Mouse (Mus musculus): ENCODE results near the gene Csf2rb. TPM values are rescaled to one million over a fixed set of nuclear protein-coding genes. Genes with fewer than 3 reads are reported as not detected.

Gene Csf2rb
- polyA plus RNA-seq, 1 experiment from 2014 or later = 2.6 TPM

- no peaks in the 10 kb centered on the region for H3K36me3 ChIP-seq (ENCODE audit: insufficient read depth)
- peak; percentile 78 for DNase-seq
- H3K4me3 ChIP-seq (ENCODE audit: low read depth, low read length) = no peak overlapping the region
- 5% methylated on average over 8 of the region's 8 CpGs for WGBS
- H3K9me3 ChIP-seq (ENCODE audit: low read depth, low read length) = no peaks in the 10 kb centered on the region
- peak; percentile 86 for TF ChIP-seq CTCF (IDR thresholded peaks at IDR 0.05; ENCODE audit: low read depth)
- H3K4me2 ChIP-seq = no peak overlapping the region
- H3K9ac ChIP-seq = no peak overlapping the region
- H3K27ac ChIP-seq (ENCODE audit: low read depth) = no peak overlapping the region
- peaks cover 5% of the 10 kb centered on the region; the same call in 1 of the 2 replicates for H3K27me3 ChIP-seq (ENCODE audit: insufficient read depth, low read length)
- no peak for ATAC-seq (ENCODE audit: insufficient read depth)
- H3K4me1 ChIP-seq (ENCODE audit: insufficient read depth) = peaks cover 9% of the 10 kb centered on the region
Measured at GRCm38 (mm10) chr15:78368926-78369346, 43.4 kb downstream of the Csf2rb start.

DNA sequence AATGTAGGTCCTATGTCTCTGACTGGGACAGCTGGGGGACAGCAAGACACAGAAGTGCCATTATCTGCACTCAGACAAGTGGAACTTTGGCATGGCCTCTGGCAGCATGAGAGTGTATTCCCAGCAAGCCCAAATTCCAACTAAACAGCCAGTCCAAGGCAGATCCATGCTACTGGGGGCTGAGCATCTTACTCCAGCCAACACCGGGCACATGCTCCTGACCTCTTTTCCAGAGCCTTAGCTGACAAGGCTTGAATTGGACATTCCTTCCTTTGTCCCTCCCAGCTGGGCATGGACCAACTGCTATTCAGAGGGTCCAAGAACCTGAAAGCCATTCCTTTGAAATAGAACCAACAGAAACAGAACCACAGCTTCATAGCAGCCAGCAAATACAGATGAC is 44.1 kb downstream of the Csf2rb start:
- ATAC-seq (ENCODE audit: insufficient read depth) = no peak
- peaks cover 14% of the 10 kb centered on the region for H3K4me1 ChIP-seq (ENCODE audit: insufficient read depth)
- no peak overlapping the region for H3K4me2 ChIP-seq
- H3K9me3 ChIP-seq (ENCODE audit: low read depth, low read length) = no peaks in the 10 kb centered on the region
- 64% methylated on average over 1 of the region's 1 CpGs for whole genome bisulfite sequencing
- no peak for TF ChIP-seq CTCF (IDR thresholded peaks at IDR 0.05; ENCODE audit: low read depth)
- no peaks in the 10 kb centered on the region for H3K36me3 ChIP-seq (ENCODE audit: insufficient read depth)
- peaks cover 5% of the 10 kb centered on the region; the same call in 1 of the 2 replicates for H3K27me3 ChIP-seq (ENCODE audit: insufficient read depth, low read length)
- H3K9ac ChIP-seq = no peak overlapping the region
- no peak overlapping the region for H3K27ac ChIP-seq (ENCODE audit: low read depth)
- H3K4me3 ChIP-seq (ENCODE audit: low read depth, low read length) = no peak overlapping the region
- no peak for DNase-seq

DNA sequence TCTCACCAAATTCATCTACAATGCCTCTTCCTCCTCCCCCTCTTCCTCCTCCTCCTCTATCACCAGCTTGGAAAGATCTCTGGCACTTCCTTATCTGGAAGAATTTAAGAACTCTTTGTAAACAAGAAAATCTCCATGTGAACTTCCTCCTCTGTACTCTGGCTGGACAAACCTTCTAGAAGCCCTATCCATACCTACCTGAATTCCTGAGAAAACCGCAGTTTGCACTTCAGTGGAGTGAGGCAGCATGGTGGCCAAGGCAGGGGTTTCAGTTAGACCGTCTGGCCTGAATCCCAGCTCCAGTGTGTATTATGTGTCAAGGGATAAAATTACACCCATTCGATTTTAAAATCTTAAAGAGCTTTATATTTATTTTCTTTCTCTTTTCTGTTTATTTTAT is 47.2 kb downstream of the Csf2rb start:
- Histone ChIP-seq H3K27me3 (ENCODE audit: insufficient read depth, low read length) (peaks cover 5% of the 10 kb centered on the region; the same call in 1 of the 2 replicates), H3K4me2 (no peak overlapping the region), H3K4me1 (ENCODE audit: insufficient read depth) (peaks cover 14% of the 10 kb centered on the region), H3K4me3 (ENCODE audit: low read depth, low read length) (no peak overlapping the region), H3K36me3 (ENCODE audit: insufficient read depth) (no peaks in the 10 kb centered on the region), H3K9me3 (ENCODE audit: low read depth, low read length) (no peaks in the 10 kb centered on the region), H3K27ac (ENCODE audit: low read depth) (peak overlapping the region; percentile 76), H3K9ac (no peak overlapping the region)
- DNase-seq = peak; percentile 84
- 12% methylated on average over 3 of the region's 3 CpGs for WGBS
- peak; percentile 78; the same call in 1 of the 2 replicates for ATAC-seq (ENCODE audit: insufficient read depth)
- TF ChIP-seq CTCF (IDR thresholded peaks at IDR 0.05; ENCODE audit: low read depth) = no peak

DNA sequence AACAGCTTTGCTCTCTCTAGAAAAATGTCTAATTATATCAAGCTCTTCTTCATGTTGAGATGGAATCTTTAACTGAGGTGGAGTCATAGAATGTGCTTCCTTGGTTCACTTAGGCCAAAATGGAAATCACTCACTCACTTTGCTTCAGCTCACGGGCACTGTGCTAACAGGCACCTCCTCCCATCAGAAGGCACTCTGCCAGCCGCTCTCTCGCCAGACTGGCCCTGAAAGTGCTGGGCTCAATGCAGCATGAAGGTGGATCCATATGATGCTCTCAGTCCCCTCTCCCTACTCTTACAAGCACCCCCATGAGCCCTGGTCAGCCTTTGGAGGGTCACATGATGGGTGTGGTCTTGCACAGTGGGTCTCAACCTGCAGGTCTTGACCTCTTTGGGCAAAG is 48.7 kb downstream of the Csf2rb start:
- no peak for TF ChIP-seq CTCF (IDR thresholded peaks at IDR 0.05; ENCODE audit: low read depth)
- no peak for DNase-seq

GRCm38 (mm10) chr15:78377859-78378258 is 52.3 kb downstream of the Csf2rb start:
- Histone ChIP-seq H3K27ac (ENCODE audit: low read depth) (no peak overlapping the region), H3K4me2 (no peak overlapping the region), H3K36me3 (ENCODE audit: insufficient read depth) (no peaks in the 10 kb centered on the region), H3K9ac (no peak overlapping the region), H3K4me1 (ENCODE audit: insufficient read depth) (peaks cover 14% of the 10 kb centered on the region), H3K27me3 (ENCODE audit: insufficient read depth, low read length) (no peaks in the 10 kb centered on the region), H3K9me3 (ENCODE audit: low read depth, low read length) (no peaks in the 10 kb centered on the region), H3K4me3 (ENCODE audit: low read depth, low read length) (no peak overlapping the region)
- 83% methylated on average over 10 of the region's 10 CpGs for WGBS
- no peak for TF ChIP-seq CTCF (IDR thresholded peaks at IDR 0.05; ENCODE audit: low read depth)
- no peak for ATAC-seq (ENCODE audit: insufficient read depth)
- no peak for DNase-seq

More for the DNA sequence above, 48.7 kb downstream of the Csf2rb start:
- no peaks in the 10 kb centered on the region for H3K9me3 ChIP-seq (ENCODE audit: low read depth, low read length)
- no peak for ATAC-seq (ENCODE audit: insufficient read depth)
- H3K4me2 ChIP-seq = no peak overlapping the region
- H3K4me1 ChIP-seq (ENCODE audit: insufficient read depth) = peaks cover 14% of the 10 kb centered on the region
- no peak overlapping the region for H3K27ac ChIP-seq (ENCODE audit: low read depth)
- peaks cover 5% of the 10 kb centered on the region; the same call in 1 of the 2 replicates for H3K27me3 ChIP-seq (ENCODE audit: insufficient read depth, low read length)
- no peaks in the 10 kb centered on the region for H3K36me3 ChIP-seq (ENCODE audit: insufficient read depth)
- no peak overlapping the region for H3K4me3 ChIP-seq (ENCODE audit: low read depth, low read length)
- no peak overlapping the region for H3K9ac ChIP-seq
- 65% methylated on average over 3 of the region's 3 CpGs for WGBS

DNA sequence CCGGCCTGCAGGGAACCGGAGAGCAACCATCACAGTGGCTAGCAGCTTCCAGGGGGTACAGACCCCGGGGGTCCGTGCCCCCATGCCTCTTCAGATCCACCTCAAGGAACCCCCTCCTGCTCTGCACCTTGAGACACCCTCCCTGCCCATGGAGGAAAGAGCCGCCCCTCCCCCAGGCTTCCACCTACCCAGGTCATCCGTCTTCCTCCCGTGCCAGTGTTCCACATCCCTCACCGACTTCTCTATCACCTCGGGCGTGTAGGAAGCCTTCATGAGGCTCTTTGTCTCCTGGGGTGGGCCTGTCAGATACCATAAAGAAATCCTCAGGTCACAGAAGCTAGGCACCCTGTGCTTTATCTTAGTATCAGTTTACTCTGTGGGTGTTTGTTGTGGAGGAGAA is 53.0 kb downstream of the Csf2rb start:
- DNase-seq (no peak), ATAC-seq (ENCODE audit: insufficient read depth) (no peak)
- Histone ChIP-seq H3K9me3 (ENCODE audit: low read depth, low read length) (no peaks in the 10 kb centered on the region), H3K27me3 (ENCODE audit: insufficient read depth, low read length) (no peaks in the 10 kb centered on the region), H3K27ac (ENCODE audit: low read depth) (no peak overlapping the region), H3K9ac (no peak overlapping the region), H3K4me1 (ENCODE audit: insufficient read depth) (peaks cover 9% of the 10 kb centered on the region), H3K4me3 (ENCODE audit: low read depth, low read length) (no peak overlapping the region), H3K4me2 (no peak overlapping the region), H3K36me3 (ENCODE audit: insufficient read depth) (no peaks in the 10 kb centered on the region)
- no peak for TF ChIP-seq CTCF (IDR thresholded peaks at IDR 0.05; ENCODE audit: low read depth)
- WGBS = 48% methylated on average over 10 of the region's 10 CpGs

GRCm38 (mm10) chr15:78380208-78380607 is 54.7 kb downstream of the Csf2rb start:
- Histone ChIP-seq H3K9me3 (ENCODE audit: low read depth, low read length) (no peaks in the 10 kb centered on the region), H3K4me3 (ENCODE audit: low read depth, low read length) (no peak overlapping the region), H3K4me1 (ENCODE audit: insufficient read depth) (no peaks in the 10 kb centered on the region), H3K27ac (ENCODE audit: low read depth) (no peak overlapping the region), H3K4me2 (no peak overlapping the region), H3K9ac (no peak overlapping the region), H3K27me3 (ENCODE audit: insufficient read depth, low read length) (no peaks in the 10 kb centered on the region), H3K36me3 (ENCODE audit: insufficient read depth) (no peaks in the 10 kb centered on the region)
- no peak for DNase-seq
- TF ChIP-seq CTCF (IDR thresholded peaks at IDR 0.05; ENCODE audit: low read depth) = no peak
- WGBS = 72% methylated on average over 2 of the region's 2 CpGs
- ATAC-seq (ENCODE audit: insufficient read depth) = no peak

DNA sequence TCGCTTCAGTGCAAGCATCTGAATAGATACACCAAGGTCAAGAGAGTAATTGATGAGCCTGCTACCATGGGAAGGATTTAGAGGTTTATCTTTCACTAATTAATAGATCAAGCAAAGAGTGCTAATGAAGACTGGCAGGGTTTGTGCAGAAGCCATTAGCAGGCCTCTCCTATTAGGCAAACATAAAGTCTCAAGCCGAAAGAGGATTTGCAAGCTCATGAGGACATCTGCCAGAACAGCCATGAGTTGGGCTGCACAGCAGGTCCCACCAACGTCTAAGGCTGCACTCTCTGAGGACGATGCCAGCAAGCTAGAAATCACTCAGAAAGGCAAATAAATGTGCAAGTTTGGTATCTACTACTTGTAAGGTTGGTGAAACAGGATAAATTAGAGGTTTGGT is 55.2 kb downstream of the Csf2rb start:
- no peaks in the 10 kb centered on the region for H3K36me3 ChIP-seq (ENCODE audit: insufficient read depth)
- no peak for TF ChIP-seq CTCF (IDR thresholded peaks at IDR 0.05; ENCODE audit: low read depth)

More for the DNA sequence above, 55.2 kb downstream of the Csf2rb start:
- H3K27ac ChIP-seq (ENCODE audit: low read depth) = no peak overlapping the region
- H3K27me3 ChIP-seq (ENCODE audit: insufficient read depth, low read length) = no peaks in the 10 kb centered on the region
- no peaks in the 10 kb centered on the region for H3K4me1 ChIP-seq (ENCODE audit: insufficient read depth)
- DNase-seq = no peak
- WGBS = 43% methylated on average over 4 of the region's 4 CpGs
- no peaks in the 10 kb centered on the region for H3K9me3 ChIP-seq (ENCODE audit: low read depth, low read length)
- H3K9ac ChIP-seq = no peak overlapping the region
- H3K4me3 ChIP-seq (ENCODE audit: low read depth, low read length) = no peak overlapping the region
- H3K4me2 ChIP-seq = no peak overlapping the region
- no peak for ATAC-seq (ENCODE audit: insufficient read depth)

Data from lung, embryonic 14.5 days (tissue).